Mouse (Mus musculus): ENCODE data around the gene Gm20388. TPM values are rescaled to one million over a fixed set of nuclear protein-coding genes. Genes with fewer than 3 reads are reported as not detected.

The Gm20388 gene
- total RNA-seq, 2 experiments from 2014 or later = 4.4 to 7.8 TPM

DNA sequence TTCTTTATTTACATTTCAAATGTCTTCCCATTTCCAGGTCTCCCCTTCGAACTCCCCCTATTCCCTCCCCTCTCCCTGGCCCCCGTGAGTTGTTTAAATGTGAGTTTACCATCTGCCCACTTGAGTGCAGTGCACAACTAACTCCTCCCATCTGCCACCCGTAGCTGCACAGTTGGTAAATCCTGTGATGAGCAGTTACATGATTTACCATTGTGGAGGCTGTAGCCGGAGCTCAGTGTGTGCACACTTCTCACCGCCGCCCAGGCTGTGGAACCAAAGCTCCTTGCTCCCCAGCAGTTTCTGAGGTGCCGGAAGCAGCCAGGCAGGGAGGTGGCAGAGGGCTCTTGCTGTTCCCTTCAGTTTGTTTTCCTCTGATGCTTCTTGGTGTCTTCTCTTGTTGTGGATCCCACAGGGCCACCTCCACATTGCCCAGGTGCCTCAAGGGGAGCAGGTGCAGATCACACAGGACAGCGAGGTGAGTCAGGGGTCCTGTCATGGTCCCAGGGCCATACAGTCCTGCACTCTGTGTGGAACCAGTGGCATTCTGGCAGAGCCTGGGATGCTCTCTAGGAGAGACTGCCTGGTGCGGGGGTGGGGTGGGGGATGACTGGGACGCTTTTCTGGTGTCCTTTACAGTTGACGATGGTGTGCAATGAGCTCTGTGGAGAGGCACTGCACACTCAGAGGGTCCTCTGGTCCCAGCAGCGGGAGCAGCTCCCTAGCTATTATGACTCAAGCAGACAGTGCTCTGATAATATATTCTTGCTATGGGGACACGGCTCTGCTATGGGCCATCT is 2096.2 kb downstream of the Gm20388 start:
- DNase-seq (ENCODE audit: low spot score in 2 of 2) = peak; percentile 58 to 70

DNA sequence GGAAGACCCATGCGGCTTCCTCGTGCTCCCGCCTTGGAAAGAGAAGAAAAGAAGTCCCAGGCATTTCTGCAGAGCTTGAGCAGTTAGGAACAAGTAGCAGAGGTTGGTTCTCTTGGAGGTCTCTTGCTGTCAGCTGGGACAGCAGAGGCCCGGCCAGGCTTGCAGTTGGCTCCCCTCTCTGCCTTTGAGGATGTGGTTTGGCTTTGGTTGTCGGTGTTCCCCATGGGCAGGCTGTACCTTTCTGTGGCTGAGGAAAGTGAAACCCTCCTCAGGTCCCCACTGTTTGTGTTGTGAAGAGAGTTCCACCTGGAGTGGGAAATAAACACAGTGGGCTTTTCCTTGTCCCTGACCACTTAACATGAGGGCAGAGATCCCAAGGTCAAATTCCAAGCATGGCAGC is 2097.8 kb downstream of the Gm20388 start:
- no peak for DNase-seq (ENCODE audit: low spot score in 2 of 2)

DNA sequence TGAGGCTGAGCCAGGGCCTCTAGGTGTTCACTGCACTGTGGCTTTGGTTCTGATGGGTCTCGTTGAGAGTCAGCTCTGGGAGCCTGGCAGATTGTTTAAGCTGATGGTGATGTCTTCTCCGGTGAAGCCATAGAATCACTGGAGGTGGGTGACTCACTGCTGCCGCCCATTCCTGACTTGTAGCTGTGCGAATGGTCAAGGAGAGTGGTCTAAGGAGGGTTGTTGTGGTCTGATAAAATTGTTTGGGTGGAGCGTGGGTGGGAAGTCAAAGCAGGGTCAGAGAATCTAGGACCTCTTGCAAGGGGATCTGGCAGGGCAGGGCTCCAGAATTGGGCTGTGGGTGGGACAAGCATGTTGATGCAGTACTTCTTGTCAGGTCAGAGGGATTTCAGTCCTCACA is 2100.0 kb downstream of the Gm20388 start:
- no peak for DNase-seq (ENCODE audit: low spot score in 2 of 2)

DNA sequence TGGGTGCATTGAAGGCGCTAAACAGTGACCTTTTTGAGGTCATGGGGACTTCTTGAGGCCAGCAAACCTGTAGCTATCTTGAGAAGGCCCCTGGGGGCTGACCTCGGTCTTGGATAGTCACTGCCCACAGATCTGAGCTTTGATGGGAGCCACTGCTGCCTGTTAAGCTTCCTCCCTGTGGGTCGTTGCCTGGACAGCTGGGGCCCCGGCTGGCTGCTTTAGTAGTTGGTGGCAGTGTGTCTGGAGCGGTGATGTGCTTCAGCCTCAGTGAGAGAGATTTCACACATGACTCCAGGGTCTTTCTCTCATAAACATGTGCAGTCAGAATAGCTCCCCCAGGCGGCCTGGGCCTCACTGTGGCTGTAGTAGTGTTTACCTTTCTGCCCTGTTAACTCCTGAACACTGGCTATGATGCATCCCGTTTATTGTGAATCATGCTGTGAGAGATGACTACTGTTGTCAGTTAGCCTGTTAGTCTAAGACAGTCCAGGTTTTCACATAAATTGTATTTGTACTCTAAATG is 2100.5 kb downstream of the Gm20388 start:
- DNase-seq (ENCODE audit: low spot score in 2 of 2) = no peak

DNA sequence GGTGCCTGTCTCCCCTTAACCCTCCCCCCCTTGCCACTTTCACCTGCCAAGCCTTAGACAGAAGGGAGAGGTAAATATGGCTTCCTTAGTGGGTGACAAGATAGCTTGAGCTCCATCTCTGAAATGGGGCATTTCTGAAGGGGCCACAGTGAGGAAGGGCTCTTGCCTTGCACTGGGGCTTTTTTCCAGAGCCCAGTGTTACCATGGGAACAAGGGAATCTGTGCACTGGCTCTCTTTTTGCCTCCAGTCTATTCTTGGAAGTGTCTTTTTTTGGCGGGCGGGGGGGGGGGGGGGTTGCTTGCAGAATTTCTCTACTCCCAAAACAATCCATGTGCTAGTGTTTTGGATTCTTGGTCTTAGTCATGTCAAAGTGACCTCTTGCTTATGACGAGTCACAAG is 2104.0 kb downstream of the Gm20388 start:
- no peak for DNase-seq (ENCODE audit: low spot score in 2 of 2)

DNA sequence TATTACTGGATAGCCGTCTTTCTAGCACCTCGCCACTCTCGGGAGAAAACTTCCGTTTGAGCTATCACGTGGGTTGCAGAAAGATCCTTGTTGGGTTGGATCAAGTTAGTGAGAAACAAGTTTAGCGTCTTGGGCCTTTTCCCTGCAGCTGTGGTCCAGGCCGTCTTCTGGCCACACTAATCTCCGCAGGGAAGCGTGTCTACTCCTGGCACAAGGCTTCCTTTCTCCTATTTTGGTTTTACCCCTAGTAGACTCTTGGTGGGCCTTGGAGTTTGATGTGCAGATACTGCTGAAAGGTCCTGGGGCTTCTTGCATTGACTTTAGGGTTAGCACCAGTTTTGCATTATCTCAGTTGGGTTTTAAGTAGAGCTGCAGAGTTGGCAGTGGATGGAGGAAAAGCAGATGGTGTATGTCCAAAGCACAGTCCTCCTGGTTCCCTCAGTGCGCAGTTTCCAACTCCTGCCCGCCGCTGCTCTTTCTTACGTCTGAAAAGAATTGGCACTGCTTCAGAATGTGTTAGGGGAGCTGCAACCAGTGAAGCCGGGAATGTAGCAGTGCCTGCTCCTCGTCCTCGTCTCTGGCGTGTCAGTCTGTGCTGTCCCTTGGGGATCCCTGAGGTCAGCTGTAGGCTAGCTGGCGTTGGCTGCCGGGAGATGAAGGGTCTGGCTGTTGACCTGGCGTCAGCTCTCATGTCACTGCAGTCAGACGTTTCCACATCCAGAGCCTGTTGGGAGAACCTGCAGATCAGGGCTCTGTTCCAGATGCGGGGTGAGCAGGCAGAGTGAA is 2107.6 kb downstream of the Gm20388 start:
- DNase-seq (ENCODE audit: low spot score in 2 of 2) = peak; percentile 41 to 66

DNA sequence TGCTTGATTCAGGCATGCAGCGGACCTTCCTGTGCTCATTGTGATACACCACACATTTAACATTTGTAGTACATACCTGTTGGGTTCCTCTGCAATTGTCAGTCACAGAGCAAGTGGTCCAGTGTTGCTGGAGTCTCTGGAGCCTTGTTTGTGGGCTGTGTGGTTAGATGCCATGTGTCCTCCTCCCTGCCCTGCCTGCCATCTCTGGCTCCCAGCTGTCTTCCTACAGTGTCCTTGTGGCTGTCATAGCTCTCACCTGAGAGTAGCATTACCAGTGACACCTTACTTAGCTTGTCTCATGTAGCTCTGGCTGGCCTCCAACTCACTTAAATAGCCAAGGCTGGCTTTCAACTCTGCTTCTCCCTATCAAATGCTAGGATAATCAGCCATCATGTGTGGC is 2108.5 kb downstream of the Gm20388 start:
- DNase-seq (ENCODE audit: low spot score in 2 of 2) = no peak

DNA sequence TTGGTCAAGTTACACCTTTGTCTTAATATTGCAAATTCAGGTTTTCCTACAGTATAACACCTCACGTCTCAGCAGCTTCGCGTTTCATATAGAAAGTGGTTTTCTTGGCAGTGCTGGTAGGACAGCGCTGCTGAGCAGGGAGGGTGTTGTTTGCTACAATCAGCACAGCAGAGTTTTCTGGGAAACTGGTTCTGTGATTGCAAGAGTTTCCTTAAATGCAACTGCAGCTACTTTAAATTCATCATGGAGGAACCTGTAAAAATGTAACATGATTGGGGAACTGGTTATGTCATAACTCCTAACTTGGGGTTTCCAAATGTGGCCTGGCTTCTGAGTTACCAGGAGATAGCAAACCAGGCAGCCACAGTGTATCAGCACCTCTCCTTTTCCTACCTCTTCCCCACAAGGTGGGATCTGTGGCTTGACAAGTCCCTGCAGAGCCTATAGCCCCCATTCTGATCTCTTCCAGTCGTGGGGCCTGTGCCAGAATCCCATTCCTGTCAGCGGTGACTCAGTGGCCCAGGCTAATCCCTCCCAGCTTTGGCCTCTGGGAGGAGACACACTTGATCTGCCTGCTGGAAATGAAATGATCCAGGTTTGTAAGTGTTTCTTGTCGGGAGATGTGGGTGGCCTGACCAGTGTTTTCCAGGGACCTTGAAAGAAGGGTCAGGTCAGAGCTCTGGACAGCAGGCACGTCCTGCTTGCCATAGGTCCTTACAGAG is 2109.6 kb downstream of the Gm20388 start:
- DNase-seq (ENCODE audit: low spot score in 2 of 2) = no peak

DNA sequence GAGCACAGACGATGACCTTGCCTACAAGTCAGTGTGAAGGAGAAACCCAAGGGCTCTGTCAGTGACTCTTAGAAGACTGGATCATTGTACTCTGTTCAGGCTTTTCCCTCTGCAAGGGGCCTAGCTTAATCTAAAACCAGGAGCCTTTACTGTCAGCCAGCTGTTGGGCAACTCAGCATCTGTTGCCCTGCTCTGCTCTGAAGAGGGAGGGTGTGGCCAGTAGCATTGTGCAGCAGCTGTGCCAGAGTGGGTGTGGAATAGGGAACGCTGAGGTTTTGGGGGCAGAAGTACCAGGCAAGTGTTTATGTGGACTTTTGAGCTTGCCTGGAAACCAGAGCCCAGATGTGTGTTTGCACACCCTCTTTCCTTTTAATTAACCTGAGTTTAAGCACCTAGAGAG is 2111.1 kb downstream of the Gm20388 start:
- DNase-seq (ENCODE audit: low spot score in 2 of 2) = no peak

DNA sequence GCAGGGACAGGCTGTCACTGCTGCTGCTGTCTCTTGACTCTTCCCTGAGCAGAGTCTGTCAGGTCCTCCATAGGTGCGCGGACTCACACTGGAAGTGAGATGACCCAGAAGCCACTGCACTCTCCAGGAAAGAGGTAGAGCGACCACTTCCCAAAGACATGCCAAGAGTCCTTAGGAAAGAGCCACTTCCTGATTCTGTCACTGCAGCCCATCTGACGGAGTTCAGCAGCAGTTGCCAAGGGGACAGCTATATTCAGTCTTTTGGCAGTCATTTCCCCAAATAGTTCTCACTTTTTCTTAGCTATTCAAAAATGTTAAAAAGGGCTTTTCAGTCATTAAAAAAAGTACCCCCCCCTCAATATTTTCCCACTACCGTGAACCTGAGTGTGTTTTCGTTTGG is 2111.6 kb downstream of the Gm20388 start:
- DNase-seq (ENCODE audit: low spot score in 2 of 2) = no peak

DNA sequence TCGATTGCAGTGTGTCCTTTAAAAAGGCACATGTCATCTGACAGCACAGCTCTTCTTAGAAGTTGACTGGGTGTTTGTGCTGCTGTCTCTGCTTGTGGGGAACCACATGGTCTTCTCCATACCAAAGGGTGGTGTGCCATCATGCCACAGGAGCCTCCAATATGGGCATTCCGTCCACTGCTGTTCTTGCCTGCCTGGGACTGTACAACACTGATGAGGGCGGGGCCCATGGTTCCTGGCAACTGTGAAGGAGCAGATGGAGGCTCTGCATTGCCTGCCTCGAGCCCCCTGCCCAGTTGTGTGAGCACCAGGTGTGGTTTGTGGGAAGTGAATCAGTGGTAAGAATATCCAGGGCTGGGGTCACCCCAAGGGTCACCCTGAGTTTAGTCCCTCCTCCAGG is 2112.1 kb downstream of the Gm20388 start:
- no peak for DNase-seq (ENCODE audit: low spot score in 2 of 2)

DNA sequence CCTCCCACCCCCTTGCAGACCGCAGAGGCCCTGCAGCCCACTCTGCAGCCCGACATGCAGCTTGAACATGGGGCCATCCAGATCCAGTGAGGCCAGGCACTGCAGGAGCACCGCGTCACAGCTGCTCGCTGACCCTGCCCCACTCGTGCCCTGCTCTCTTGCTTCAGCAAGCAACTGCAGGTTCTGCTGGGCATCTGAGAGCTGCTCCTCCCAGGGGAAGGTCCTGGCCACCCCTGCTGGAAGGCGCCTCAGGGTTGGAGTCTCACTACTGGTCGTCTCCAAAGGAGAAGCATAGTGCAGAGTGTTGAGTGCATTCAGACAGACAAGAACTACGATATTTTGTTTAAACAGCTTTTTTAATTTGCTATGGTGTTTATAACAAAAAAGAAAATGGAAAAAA is 2114.9 kb downstream of the Gm20388 start:
- no peak for DNase-seq (ENCODE audit: low spot score in 2 of 2)

DNA sequence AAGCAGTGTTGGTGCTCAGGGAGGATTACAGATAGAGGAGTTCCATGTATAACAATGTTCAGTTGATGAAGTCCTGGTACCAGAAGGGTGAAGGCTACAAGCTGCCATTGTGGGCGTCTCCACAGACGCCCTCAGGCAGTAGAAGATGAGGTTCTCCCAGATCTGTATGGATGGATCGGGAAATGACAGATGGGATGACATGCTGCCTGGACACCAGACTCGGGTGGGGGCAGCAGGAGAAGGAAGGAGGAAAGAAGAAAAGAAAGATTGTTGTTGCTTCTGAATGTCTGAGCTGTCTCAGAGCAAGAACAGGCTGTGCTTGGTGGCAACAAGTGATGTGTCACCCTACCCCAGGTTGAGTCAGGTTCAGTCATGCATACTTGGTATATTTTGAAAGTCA is 2117.5 kb downstream of the Gm20388 start:
- no peak for DNase-seq (ENCODE audit: low spot score in 2 of 2)

DNA sequence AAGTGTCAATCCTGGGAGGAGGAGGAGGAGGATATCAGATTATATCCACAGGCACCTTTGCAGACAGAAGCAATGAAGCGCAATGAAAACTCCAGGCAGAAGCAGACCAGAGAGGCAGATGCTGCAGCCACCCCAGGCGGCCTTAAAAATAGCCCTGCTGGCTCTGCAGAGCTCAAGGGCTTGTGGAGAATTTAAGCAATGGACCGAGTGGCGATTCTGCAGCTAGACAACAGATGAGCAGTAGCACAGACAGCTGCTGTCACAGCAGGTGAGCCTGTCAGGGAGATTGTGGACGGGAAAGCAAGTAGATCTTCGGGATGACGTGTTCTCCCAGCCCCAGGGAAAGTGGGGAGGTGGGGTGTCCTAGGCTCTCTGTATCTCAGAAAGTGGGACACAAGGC is 2120.3 kb downstream of the Gm20388 start:
- DNase-seq (ENCODE audit: low spot score in 2 of 2) = no peak

DNA sequence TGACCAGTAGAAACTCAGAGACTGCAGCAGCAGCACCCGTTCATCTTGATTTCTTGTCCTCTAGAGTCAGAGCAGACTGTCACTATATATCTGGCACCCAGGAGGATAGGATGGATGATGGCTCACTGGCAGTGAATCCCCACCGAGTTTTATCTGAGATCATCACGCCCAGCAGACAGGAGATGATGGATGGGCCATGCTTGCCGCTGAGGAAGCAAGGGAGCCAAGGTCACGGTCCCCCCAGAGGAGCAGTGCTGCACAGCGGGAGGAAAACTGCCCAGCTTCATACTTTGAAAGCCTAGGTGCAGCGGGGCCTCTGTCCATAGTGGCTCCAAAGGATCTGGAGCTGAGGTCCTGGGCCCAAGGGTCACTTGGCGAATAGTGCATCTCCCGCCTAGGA is 2122.1 kb downstream of the Gm20388 start:
- DNase-seq (ENCODE audit: low spot score in 2 of 2) = no peak

DNA sequence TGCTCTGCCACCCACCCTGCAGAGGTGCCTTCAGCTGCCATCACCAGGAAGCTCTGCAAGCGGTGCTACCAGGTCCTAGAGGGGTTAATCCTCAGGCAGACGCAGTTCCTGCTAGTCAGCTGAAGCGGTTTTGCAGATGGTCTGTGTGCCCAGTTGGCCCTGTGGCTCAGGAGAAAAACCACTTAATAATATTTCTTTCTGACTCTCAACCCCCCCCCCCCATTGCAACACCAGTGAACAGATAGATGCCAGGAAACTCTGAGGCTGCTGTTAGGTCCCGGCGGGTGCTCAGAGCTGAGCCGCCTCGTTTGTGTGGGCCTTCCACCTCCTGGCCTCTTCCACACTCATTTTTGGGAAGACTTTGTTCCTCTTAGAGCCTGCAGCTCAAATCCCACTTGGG is 2124.9 kb downstream of the Gm20388 start:
- no peak for DNase-seq (ENCODE audit: low spot score in 2 of 2)

DNA sequence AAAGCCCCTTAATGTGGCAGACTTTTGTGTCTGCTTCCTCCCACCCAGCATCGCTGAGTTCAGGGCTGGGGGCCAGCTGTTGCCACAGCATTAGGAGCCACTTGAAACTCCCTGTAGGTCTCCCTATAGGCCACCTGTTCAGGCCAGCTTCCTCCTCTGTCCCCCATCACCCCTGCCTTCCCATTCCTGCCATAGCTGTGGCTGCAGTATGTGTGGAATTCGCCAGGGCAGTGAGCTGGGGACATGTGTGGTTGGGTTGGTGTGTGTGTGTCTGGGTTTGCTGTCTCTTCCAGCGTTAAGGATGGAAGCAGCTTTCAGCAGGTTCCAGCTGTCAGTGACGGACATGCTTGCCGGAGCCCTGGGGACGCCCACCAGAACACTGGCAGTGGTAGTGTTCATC is 2125.7 kb downstream of the Gm20388 start:
- DNase-seq (ENCODE audit: low spot score in 2 of 2) = no peak

DNA sequence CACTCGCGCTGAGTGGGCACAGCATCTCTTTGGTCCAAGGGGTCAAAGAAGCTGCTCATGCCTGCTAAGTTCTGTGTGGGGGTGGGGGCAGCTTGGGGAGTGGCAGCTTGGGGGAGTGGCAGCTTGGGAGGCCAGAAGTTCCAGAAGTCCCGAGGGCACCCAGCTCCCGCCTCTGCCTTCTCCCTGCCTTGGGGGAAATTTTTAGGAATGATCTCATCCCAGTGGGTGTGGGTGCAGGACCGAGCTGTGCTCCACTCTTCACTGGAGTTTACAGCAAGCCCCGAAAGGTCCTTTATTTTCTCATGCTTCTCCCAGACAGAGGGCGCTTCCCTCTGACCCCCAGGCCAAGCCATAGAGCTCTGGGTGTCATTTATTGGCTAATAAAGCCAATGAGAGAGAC is 2126.6 kb downstream of the Gm20388 start:
- no peak for DNase-seq (ENCODE audit: low spot score in 2 of 2)

DNA sequence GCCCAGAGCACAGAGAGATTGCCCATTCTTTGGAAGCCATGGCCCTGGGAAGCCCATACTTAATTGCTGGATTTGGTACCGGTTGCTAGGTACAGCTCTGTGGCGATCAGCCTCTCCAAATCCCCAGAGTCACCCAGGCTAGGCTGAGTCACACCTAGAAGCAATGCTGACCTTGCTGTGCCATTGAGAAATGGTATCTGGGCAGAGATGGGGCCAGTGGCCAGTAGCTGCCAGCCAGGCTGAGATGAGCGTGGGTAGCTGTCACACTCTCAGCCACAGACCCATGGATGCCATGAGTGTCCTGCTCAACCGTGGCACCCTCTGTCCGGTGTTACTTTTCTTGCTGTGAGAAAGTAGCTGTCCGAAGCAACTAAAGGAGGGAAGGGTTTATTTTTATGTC is 2127.4 kb downstream of the Gm20388 start:
- DNase-seq (ENCODE audit: low spot score in 2 of 2) = no peak

DNA sequence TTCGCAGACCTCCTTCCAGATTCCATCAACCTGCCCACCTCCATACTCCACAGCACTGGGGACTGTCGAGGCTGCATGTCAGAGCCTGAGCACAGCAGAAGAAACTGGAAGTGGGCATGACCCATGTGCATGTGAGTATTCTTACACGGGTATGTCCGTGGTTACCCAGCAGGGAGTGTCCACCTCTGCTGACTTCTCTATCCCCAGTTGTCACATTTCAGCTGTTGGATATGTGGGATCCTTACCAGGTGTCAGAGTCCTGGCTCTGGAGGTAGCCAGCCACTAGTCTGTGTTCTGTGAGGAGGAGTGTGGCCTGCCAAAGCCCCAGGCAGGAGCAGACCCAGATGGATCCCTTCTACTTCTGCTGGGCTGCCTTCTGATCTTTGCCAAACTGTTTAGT is 2128.8 kb downstream of the Gm20388 start:
- DNase-seq (ENCODE audit: low spot score in 2 of 2) = no peak

DNA sequence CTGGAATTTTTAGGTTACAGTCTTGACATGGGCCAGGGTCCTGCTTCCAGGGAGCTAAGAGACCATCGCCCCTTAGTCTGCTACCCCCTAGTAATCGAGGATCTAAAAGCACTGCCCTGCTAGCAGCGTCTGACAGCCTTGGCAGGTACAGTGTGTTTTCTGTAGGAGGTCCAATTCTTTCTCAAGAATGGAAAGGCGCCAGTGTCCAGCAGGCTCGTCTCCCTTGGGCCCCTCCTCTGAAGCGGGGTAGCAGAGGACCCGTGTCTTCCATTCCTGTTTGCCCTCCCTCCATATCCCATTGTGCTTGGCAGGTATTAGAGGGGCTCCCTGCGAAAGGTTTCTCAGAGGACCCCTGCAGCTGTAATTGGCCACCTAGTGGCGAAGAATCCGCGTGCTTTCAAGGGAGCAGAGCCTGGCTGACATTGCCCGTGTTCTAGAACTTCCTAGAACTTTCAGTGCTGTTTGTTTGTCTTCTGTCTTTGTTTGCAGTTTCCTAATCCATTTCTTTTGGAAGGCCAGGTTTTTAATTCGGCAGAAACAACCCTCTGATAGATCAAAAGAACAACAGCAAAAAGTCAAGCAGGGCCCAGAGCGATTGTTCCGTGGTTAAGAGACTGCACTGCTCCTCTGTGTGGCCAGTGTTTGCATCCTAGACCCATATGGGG is 2136.7 kb downstream of the Gm20388 start:
- no peak for DNase-seq (ENCODE audit: low spot score in 2 of 2)
